Mouse (Mus musculus) liver, embryonic 15.5 days (tissue): ENCODE measurements around the gene Thoc5. TPM values are rescaled to one million over a fixed set of nuclear protein-coding genes. Genes with fewer than 3 reads are reported as not detected.

Experiments
- ATAC-seq: fragments of 200-750 bp; cut with Nextera tagmentation; 2 replicates; pipeline ENCODE4 v1.8.0; 2017; ENCODE audit warnings: moderate number of reproducible peaks, mild to moderate bottlenecking, moderate library complexity; ENCODE audit not compliant: insufficient read depth
- H3K27ac ChIP-seq: fragments of 300-500 bp; sonication (generic); replicated peaks from 2 replicates; pipeline ENCODE4 v1.5.1; 2015; ENCODE audit warnings: mild to moderate bottlenecking, inconsistent platforms
- H3K27me3 ChIP-seq: fragments of 300-500 bp; sonication (generic); 2 replicates; pipeline ENCODE4 v1.6.1; 2015; ENCODE audit warnings: mild to moderate bottlenecking, inconsistent platforms
- H3K36me3 ChIP-seq: fragments of 300-500 bp; sonication (generic); replicated peaks from 2 replicates; pipeline ENCODE4 v1.6.1; 2015; ENCODE audit warnings: moderate library complexity, mild to moderate bottlenecking, inconsistent platforms
- H3K4me1 ChIP-seq: fragments of 300-500 bp; sonication (generic); replicated peaks from 2 replicates; pipeline ENCODE4 v1.6.1; 2015; ENCODE audit warnings: inconsistent platforms
- H3K4me2 ChIP-seq: fragments of 300-500 bp; sonication (generic); 2 replicates; pipeline ENCODE4 v1.6.1; 2015; ENCODE audit warnings: moderate library complexity, mild to moderate bottlenecking, inconsistent platforms
- H3K4me3 ChIP-seq: fragments of 300-500 bp; sonication (generic); replicated peaks from 2 replicates; pipeline ENCODE4 v1.5.1; 2015; ENCODE audit warnings: mild to moderate bottlenecking, inconsistent platforms
- H3K9ac ChIP-seq: fragments of 300-500 bp; sonication (generic); 2 replicates; pipeline ENCODE4 v1.6.1; 2015; ENCODE audit warnings: moderate library complexity, mild to moderate bottlenecking, inconsistent platforms
- H3K9me3 ChIP-seq: fragments of 300-500 bp; sonication (generic); replicated peaks from 2 replicates; pipeline ENCODE4 v1.6.1; 2016; ENCODE audit warnings: inconsistent platforms
- WGBS: fragments of 180-500 bp; shearing (Covaris S2); methylation state at CpG from one replicate; pipeline ENCODE4 v1.1.7; 2015; ENCODE audit warnings: mixed read lengths; ENCODE audit not compliant: insufficient replicate concordance; 5-methylcytosine and 5-hydroxymethylcytosine counted together
- polyA plus RNA-seq: library from polyadenylated mRNA; unstranded; fragments of >200 nt; fragmentation: Nextera tagmentation; extraction: Ambion mirVana; gene quantifications from 2 replicates; pipeline ENCODE4 v1.2.1, GENCODE M21; 2015

Gene Thoc5
- polyA plus RNA-seq, 1 experiment from 2014 or later: 14.0 TPM

- ATAC-seq: no peak
- Histone ChIP-seq H3K9ac (no peak overlapping the region), H3K4me1 (no peaks in the 10 kb centered on the region), H3K9me3 (no peaks in the 10 kb centered on the region), H3K27me3 (no peaks in the 10 kb centered on the region), H3K4me3 (no peak overlapping the region), H3K4me2 (no peak overlapping the region), H3K27ac (no peak overlapping the region), H3K36me3 (peaks cover 66% of the 10 kb centered on the region)
- 45% methylated on average over 1 of the region's 1 CpGs for WGBS
Measured at GRCm38 (mm10) chr11:4916068-4916467, 20.9 kb downstream of the Thoc5 start.

DNA sequence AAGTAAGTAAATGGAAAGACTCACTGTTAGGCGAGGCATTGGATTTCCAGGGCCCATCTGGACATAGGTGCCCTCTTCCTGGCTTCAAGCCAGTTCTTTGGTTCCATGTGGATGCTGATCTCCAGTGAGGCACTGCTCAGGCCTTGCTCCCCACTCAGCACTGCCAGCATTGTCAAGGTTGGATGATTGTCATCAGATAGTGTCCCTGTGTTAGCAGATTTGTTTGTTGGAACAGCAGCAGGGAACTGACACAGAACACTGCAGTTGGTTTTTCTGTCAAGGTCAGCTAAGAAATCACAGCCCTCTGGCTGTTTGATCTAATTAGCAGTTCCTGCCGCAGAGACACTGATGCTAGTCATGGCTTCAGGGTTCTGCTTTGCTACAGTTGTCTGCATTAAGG, 26.2 kb downstream of the Thoc5 start:
- H3K36me3 ChIP-seq: peaks cover 63% of the 10 kb centered on the region
- no peak overlapping the region for H3K4me3 ChIP-seq
- H3K27ac ChIP-seq: no peak overlapping the region
- H3K27me3 ChIP-seq: no peaks in the 10 kb centered on the region
- H3K4me2 ChIP-seq: no peak overlapping the region
- ATAC-seq: no peak
- H3K9ac ChIP-seq: no peak overlapping the region
- no peaks in the 10 kb centered on the region for H3K9me3 ChIP-seq
- no peaks in the 10 kb centered on the region for H3K4me1 ChIP-seq
- 71% methylated on average over 2 of the region's 2 CpGs for WGBS

DNA sequence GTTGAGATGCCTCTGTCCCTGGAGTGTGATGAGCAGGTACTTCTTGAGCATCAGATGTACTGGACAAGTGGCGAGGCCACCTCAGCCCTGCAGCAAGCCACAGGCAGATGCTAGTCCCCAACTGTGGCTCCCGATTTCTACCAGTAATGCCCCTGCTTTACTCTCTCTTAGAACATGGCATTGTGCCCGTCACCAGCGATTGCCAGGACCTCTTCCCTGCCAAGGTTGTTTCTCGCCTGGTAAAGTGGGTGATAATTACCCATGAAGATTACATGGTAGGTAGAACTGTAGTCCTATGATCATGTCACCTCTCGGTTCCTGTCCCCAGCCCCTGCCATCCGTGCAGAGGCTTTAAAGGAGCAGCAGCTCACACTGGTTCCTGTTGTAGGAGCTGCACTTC, 26.6 kb downstream of the Thoc5 start:
- Histone ChIP-seq H3K4me1 (no peaks in the 10 kb centered on the region), H3K27me3 (no peaks in the 10 kb centered on the region), H3K4me2 (no peak overlapping the region), H3K4me3 (no peak overlapping the region), H3K27ac (no peak overlapping the region), H3K9me3 (no peaks in the 10 kb centered on the region), H3K9ac (no peak overlapping the region), H3K36me3 (peaks cover 65% of the 10 kb centered on the region)
- no peak for ATAC-seq
- WGBS: 78% methylated on average over 7 of the region's 7 CpGs

GRCm38 (mm10) chr11:4927224-4927623, 32.1 kb downstream of the Thoc5 start:
- no peaks in the 10 kb centered on the region for H3K4me1 ChIP-seq
- no peaks in the 10 kb centered on the region for H3K9me3 ChIP-seq
- ATAC-seq: no peak
- no peak overlapping the region for H3K27ac ChIP-seq
- no peak overlapping the region for H3K4me2 ChIP-seq
- no peaks in the 10 kb centered on the region for H3K27me3 ChIP-seq
- no peak overlapping the region for H3K4me3 ChIP-seq
- no peak overlapping the region for H3K9ac ChIP-seq
- peaks cover 43% of the 10 kb centered on the region for H3K36me3 ChIP-seq
- 73% methylated on average over 3 of the region's 3 CpGs for WGBS

GRCm38 (mm10) chr11:4931009-4931601, 36.0 kb downstream of the Thoc5 start:
- H3K27me3 ChIP-seq: no peaks in the 10 kb centered on the region
- H3K4me1 ChIP-seq: no peaks in the 10 kb centered on the region
- 79% methylated on average over 1 of the region's 1 CpGs for WGBS
- no peak overlapping the region for H3K4me3 ChIP-seq
- H3K27ac ChIP-seq: no peak overlapping the region
- H3K4me2 ChIP-seq: no peak overlapping the region
- H3K9ac ChIP-seq: no peak overlapping the region
- no peak for ATAC-seq
- no peaks in the 10 kb centered on the region for H3K9me3 ChIP-seq
- H3K36me3 ChIP-seq: peaks cover 24% of the 10 kb centered on the region

DNA sequence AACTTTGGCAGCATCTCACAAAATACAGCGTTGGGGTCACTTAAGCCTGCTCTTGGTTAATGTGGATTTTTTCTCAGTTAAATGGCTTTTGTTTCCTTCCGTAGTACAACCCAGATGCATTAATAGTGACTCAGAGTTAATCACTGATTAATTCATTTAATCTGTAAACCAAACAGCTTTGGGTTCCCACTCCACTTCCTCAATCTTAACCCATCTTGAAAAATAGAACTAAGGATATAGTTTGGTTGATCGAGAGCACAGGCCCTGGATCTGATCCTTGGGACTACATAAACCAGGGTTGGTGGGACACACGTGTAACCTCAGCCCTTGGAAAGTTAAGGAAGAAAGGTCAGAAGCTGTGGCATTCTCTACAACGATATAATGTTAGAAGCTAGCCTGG, 41.1 kb downstream of the Thoc5 start:
- Histone ChIP-seq H3K4me2 (no peak overlapping the region), H3K27me3 (no peaks in the 10 kb centered on the region), H3K36me3 (no peaks in the 10 kb centered on the region), H3K9me3 (no peaks in the 10 kb centered on the region), H3K4me1 (no peaks in the 10 kb centered on the region), H3K4me3 (no peak overlapping the region), H3K9ac (no peak overlapping the region), H3K27ac (no peak overlapping the region)
- WGBS: 64% methylated on average over 5 of the region's 5 CpGs
- no peak for ATAC-seq

DNA sequence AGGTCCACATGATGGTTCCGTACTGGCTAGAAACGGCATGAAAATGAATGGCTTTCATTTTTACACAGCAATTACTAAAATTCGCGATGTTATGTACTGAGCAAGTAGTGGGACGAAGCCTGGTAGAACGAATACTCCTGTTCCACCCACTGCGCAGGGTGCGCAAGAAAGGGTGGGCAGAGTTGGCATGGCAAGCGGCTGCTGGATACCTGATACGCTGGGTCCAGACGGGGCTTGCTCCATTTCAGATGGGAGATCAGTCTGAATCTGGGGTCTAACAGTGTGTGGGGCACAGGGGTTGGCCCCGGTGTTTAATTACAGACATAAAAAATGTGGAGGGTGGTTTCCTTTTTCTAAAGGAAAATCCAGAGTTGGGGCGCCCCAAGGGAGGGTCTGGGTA, 51.4 kb downstream of the Thoc5 start:
- Histone ChIP-seq H3K9me3 (no peaks in the 10 kb centered on the region), H3K27ac (no peak overlapping the region), H3K4me2 (peak overlapping the region; percentile 70; the same call in 1 of the 2 replicates), H3K9ac (no peak overlapping the region), H3K4me3 (no peak overlapping the region; the same call in 1 of the 2 replicates), H3K4me1 (peaks cover 19% of the 10 kb centered on the region), H3K27me3 (peaks cover 85% of the 10 kb centered on the region), H3K36me3 (no peaks in the 10 kb centered on the region)
- WGBS: 40% methylated on average over 12 of the region's 13 CpGs
- no peak for ATAC-seq

- ATAC-seq: peak; percentile 18; the same call in 1 of the 2 replicates
- Histone ChIP-seq H3K36me3 (no peaks in the 10 kb centered on the region), H3K4me1 (peaks cover 19% of the 10 kb centered on the region), H3K9me3 (no peaks in the 10 kb centered on the region), H3K4me2 (peak overlapping the region; percentile 70), H3K27me3 (peaks cover 90% of the 10 kb centered on the region), H3K9ac (no peak overlapping the region), H3K27ac (no peak overlapping the region), H3K4me3 (peak overlapping the region; percentile 49)
- under 1% methylated on average over 120 of the region's 120 CpGs for WGBS
Measured at GRCm38 (mm10) chr11:4946947-4947812, 52.1 kb downstream of the Thoc5 start.

DNA sequence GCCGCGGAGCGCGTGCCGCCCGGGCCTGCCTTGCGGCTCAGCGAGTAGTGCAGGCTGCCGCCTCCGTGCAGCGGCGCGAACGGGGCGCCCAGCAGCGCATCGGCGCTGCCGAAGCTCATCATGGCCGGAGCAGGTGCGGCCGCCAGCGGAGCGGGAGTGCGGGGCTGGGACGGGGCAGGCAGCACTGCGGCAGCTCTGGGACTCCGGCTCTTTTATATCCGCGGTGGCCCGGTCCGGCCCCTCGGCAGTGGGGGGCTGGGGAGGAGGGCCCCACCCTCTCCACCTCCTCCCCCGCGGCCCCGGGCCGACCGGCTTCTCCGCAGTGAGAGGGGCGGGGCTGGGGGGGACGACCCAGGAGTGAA, 52.7 kb downstream of the Thoc5 start, which contains the start of gene Nefh:
Gene Nefh (minus strand): TSS at position 252 of the 362 bp plus-strand sequence.
- no peak for ATAC-seq
- peaks cover 90% of the 10 kb centered on the region for H3K27me3 ChIP-seq
- H3K4me1 ChIP-seq: peaks cover 19% of the 10 kb centered on the region
- H3K9ac ChIP-seq: no peak within 1 kb of the TSS
- H3K27ac ChIP-seq: no peak within 1 kb of the TSS
- no peaks in the 10 kb centered on the region for H3K9me3 ChIP-seq
- H3K4me3 ChIP-seq: peak within 1 kb of the TSS; percentile 49
- H3K4me2 ChIP-seq: peak within 1 kb of the TSS; percentile 70
- H3K36me3 ChIP-seq: no peaks in the 10 kb centered on the region
- 1% methylated on average over 39 of the region's 41 CpGs for WGBS

GRCm38 (mm10) chr11:4948792-4949191, 53.7 kb downstream of the Thoc5 start:
- H3K27me3 ChIP-seq: peaks cover 99% of the 10 kb centered on the region

GRCm38 (mm10) chr11:4949256-4950044, 54.3 kb downstream of the Thoc5 start:
- 7% methylated on average over 23 of the region's 23 CpGs for WGBS
- peaks cover 100% of the 10 kb centered on the region for H3K27me3 ChIP-seq
- no peaks in the 10 kb centered on the region for H3K36me3 ChIP-seq
- no peak overlapping the region for H3K4me3 ChIP-seq
- peaks cover 27% of the 10 kb centered on the region for H3K4me1 ChIP-seq
- H3K9ac ChIP-seq: no peak overlapping the region
- ATAC-seq: no peak
- no peaks in the 10 kb centered on the region for H3K9me3 ChIP-seq
- H3K27ac ChIP-seq: no peak overlapping the region
- no peak overlapping the region for H3K4me2 ChIP-seq

More at GRCm38 (mm10) chr11:4948792-4949191, 53.7 kb downstream of the Thoc5 start:
- 33% methylated on average over 8 of the region's 8 CpGs for WGBS
- H3K4me2 ChIP-seq: no peak overlapping the region
- peaks cover 23% of the 10 kb centered on the region for H3K4me1 ChIP-seq
- no peaks in the 10 kb centered on the region for H3K36me3 ChIP-seq
- no peaks in the 10 kb centered on the region for H3K9me3 ChIP-seq
- no peak for ATAC-seq
- H3K4me3 ChIP-seq: no peak overlapping the region
- H3K27ac ChIP-seq: no peak overlapping the region
- H3K9ac ChIP-seq: no peak overlapping the region
